Mouse (Mus musculus) erythroblast, embryonic 14.5 days (primary cell): ENCODE data around the gene Prss45. TPM values are rescaled to one million over a fixed set of nuclear protein-coding genes. Genes with fewer than 3 reads are reported as not detected.

Source experiments
- H3K27me3 ChIP-seq: 2 replicates; pipeline ENCODE4 v1.6.1; 2012; ENCODE audit warnings: inconsistent platforms; ENCODE audit not compliant: control insufficient read depth
- H3K36me3 ChIP-seq: 2 replicates; pipeline ENCODE4 v1.6.1; 2012; ENCODE audit warnings: mild to moderate bottlenecking, inconsistent platforms; ENCODE audit not compliant: control insufficient read depth
- H3K4me1 ChIP-seq: 2 replicates; pipeline ENCODE4 v1.6.1; 2012; ENCODE audit warnings: inconsistent platforms; ENCODE audit not compliant: control insufficient read depth
- H3K4me3 ChIP-seq: replicated peaks from 2 replicates; pipeline ENCODE3; 2012; ENCODE audit warnings: moderate library complexity, mild to moderate bottlenecking, inconsistent platforms
- H3K9me3 ChIP-seq: 2 replicates; pipeline ENCODE4 v1.6.1; 2012; ENCODE audit warnings: low read length, inconsistent platforms, mixed read lengths; ENCODE audit not compliant: control insufficient read depth
- GATA1 ChIP-seq: IDR thresholded peaks from 2 replicates; pipeline ENCODE4 v1.6.1; 2012; ENCODE audit warnings: low read length, inconsistent platforms, mixed read lengths
- TAL1 ChIP-seq: IDR thresholded peaks from 3 replicates; pipeline ENCODE4 v1.6.1; 2012; ENCODE audit warnings: low read length, inconsistent platforms, mixed read lengths
- polyA plus RNA-seq: library from polyadenylated mRNA; stranded (reverse); fragments of >175 nt; gene quantifications from 2 replicates; pipeline ENCODE4 v1.2.3, GENCODE M21; 2012

The Prss45 gene
- polyA plus RNA-seq, 1 experiment, result not detected

GRCm38 (mm10) chr9:110821436-110821835, 13.0 kb upstream of the Prss45 start:
- no peaks in the 10 kb centered on the region; the same call in 1 of the 2 replicates for H3K27me3 ChIP-seq
- no peaks in the 10 kb centered on the region for H3K9me3 ChIP-seq
- H3K4me3 ChIP-seq, result no peak overlapping the region
- no peaks in the 10 kb centered on the region for H3K36me3 ChIP-seq
- TF ChIP-seq GATA1 (no peak), TAL1 (no peak)
- H3K4me1 ChIP-seq, result no peaks in the 10 kb centered on the region

- Histone ChIP-seq H3K4me1 (no peaks in the 10 kb centered on the region), H3K27me3 (0 out of 2 replicates have a peak, but pooled peaks cover 2% of the 10 kb centered on the region), H3K9me3 (no peaks in the 10 kb centered on the region), H3K4me3 (no peak overlapping the region), H3K36me3 (no peaks in the 10 kb centered on the region)
- no peak for TF ChIP-seq TAL1
- no peak for TF ChIP-seq GATA1
These were observed 9.0 kb upstream of the Prss45 start for GRCm38 (mm10) chr9:110825426-110825825.

GRCm38 (mm10) chr9:110825832-110826231, 8.6 kb upstream of the Prss45 start:
- no peak overlapping the region for H3K4me3 ChIP-seq
- H3K27me3 ChIP-seq, result 0 out of 2 replicates have a peak, but pooled peaks cover 2% of the 10 kb centered on the region
- H3K36me3 ChIP-seq, result no peaks in the 10 kb centered on the region
- H3K9me3 ChIP-seq, result no peaks in the 10 kb centered on the region
- TF ChIP-seq GATA1 (no peak), TAL1 (no peak)
- H3K4me1 ChIP-seq, result no peaks in the 10 kb centered on the region

GRCm38 (mm10) chr9:110826390-110826789, 8.0 kb upstream of the Prss45 start, which contains the start of gene Prss43:
Gene Prss43, plus strand, starts transcription at chr9:110826690.
- no peak within 1 kb of the TSS for H3K4me3 ChIP-seq
- H3K9me3 ChIP-seq, result no peaks in the 10 kb centered on the region
- H3K27me3 ChIP-seq, result 0 out of 2 replicates have a peak, but pooled peaks cover 2% of the 10 kb centered on the region
- TF ChIP-seq GATA1 (no peak), TAL1 (no peak)
- H3K36me3 ChIP-seq, result no peaks in the 10 kb centered on the region
- H3K4me1 ChIP-seq, result no peaks in the 10 kb centered on the region

GRCm38 (mm10) chr9:110833021-110833420, 1.4 kb upstream of the Prss45 start:
- H3K9me3 ChIP-seq, result no peaks in the 10 kb centered on the region
- no peak overlapping the region for H3K4me3 ChIP-seq
- H3K27me3 ChIP-seq, result no peaks in the 10 kb centered on the region
- no peaks in the 10 kb centered on the region for H3K36me3 ChIP-seq
- no peaks in the 10 kb centered on the region for H3K4me1 ChIP-seq
- no peak for TF ChIP-seq GATA1
- no peak for TF ChIP-seq TAL1

- no peaks in the 10 kb centered on the region for H3K27me3 ChIP-seq
- no peak overlapping the region for H3K4me3 ChIP-seq
- no peaks in the 10 kb centered on the region for H3K36me3 ChIP-seq
- H3K9me3 ChIP-seq, result no peaks in the 10 kb centered on the region
- TF ChIP-seq GATA1 (no peak), TAL1 (no peak; the same call in 2 of the 3 replicates)
- H3K4me1 ChIP-seq, result no peaks in the 10 kb centered on the region
These were observed 573 bp downstream of the Prss45 start for GRCm38 (mm10) chr9:110834961-110835360.

GRCm38 (mm10) chr9:110836112-110836511, 1.7 kb downstream of the Prss45 start:
- TF ChIP-seq TAL1, result no peak
- TF ChIP-seq GATA1, result no peak
- H3K36me3 ChIP-seq, result no peaks in the 10 kb centered on the region
- no peaks in the 10 kb centered on the region for H3K9me3 ChIP-seq
- no peak overlapping the region for H3K4me3 ChIP-seq
- no peaks in the 10 kb centered on the region for H3K4me1 ChIP-seq
- H3K27me3 ChIP-seq, result no peaks in the 10 kb centered on the region

GRCm38 (mm10) chr9:110840905-110841304, 6.5 kb downstream of the Prss45 start:
- Histone ChIP-seq H3K4me3 (no peak overlapping the region), H3K9me3 (no peaks in the 10 kb centered on the region), H3K27me3 (no peaks in the 10 kb centered on the region), H3K4me1 (no peaks in the 10 kb centered on the region), H3K36me3 (no peaks in the 10 kb centered on the region)
- TF ChIP-seq TAL1 (no peak), GATA1 (no peak)

GRCm38 (mm10) chr9:110841438-110841837, 7.0 kb downstream of the Prss45 start:
- TF ChIP-seq TAL1, result no peak
- TF ChIP-seq GATA1, result no peak
- H3K4me1 ChIP-seq, result no peaks in the 10 kb centered on the region
- no peak overlapping the region for H3K4me3 ChIP-seq
- no peaks in the 10 kb centered on the region for H3K36me3 ChIP-seq
- no peaks in the 10 kb centered on the region for H3K9me3 ChIP-seq
- no peaks in the 10 kb centered on the region for H3K27me3 ChIP-seq

GRCm38 (mm10) chr9:110844206-110844605, 9.8 kb downstream of the Prss45 start, which contains the start of gene Prss46:
Gene Prss46, plus strand, starts transcription at chr9:110844506.
- Histone ChIP-seq H3K36me3 (no peaks in the 10 kb centered on the region), H3K4me3 (no peak within 1 kb of the TSS), H3K9me3 (no peaks in the 10 kb centered on the region), H3K27me3 (no peaks in the 10 kb centered on the region), H3K4me1 (no peaks in the 10 kb centered on the region)
- TF ChIP-seq TAL1 (no peak), GATA1 (no peak)
